Mouse (Mus musculus) erythroblast, embryonic 14.5 days (primary cell): ENCODE measurements around the gene 1700020A23Rik.

ENCODE experiments used
- GATA1 ChIP-seq: IDR thresholded peaks from 2 replicates; pipeline ENCODE4 v1.6.1; 2012; ENCODE audit warnings: low read length, inconsistent platforms, mixed read lengths
- TAL1 ChIP-seq: IDR thresholded peaks from 3 replicates; pipeline ENCODE4 v1.6.1; 2012; ENCODE audit warnings: low read length, inconsistent platforms, mixed read lengths

- TF ChIP-seq TAL1, result no peak
- no peak for TF ChIP-seq GATA1
Observed at GRCm38 (mm10) chr2:130438861-130439260, 33.8 kb downstream of the 1700020A23Rik start.
